Mouse (Mus musculus) small intestine, adult 2 months (tissue): ENCODE data around the gene Aff1.

Source experiments
- CTCF ChIP-seq: fragments of 200-500 bp; IDR thresholded peaks from 2 replicates; pipeline ENCODE4 v1.5.1; 2012; ENCODE audit warnings: low read depth, mild to moderate bottlenecking, control low read depth, inconsistent platforms, low read length, moderate library complexity, mixed read lengths; ENCODE audit not compliant: insufficient replicate concordance, insufficient read length; ENCODE audit errors: extremely low read depth
- POLR2A ChIP-seq: fragments of 200-500 bp; IDR thresholded peaks from 2 replicates; pipeline ENCODE4 v1.6.1; 2012; ENCODE audit warnings: low read depth, mild to moderate bottlenecking, control low read depth, inconsistent platforms, low read length, moderate library complexity

DNA sequence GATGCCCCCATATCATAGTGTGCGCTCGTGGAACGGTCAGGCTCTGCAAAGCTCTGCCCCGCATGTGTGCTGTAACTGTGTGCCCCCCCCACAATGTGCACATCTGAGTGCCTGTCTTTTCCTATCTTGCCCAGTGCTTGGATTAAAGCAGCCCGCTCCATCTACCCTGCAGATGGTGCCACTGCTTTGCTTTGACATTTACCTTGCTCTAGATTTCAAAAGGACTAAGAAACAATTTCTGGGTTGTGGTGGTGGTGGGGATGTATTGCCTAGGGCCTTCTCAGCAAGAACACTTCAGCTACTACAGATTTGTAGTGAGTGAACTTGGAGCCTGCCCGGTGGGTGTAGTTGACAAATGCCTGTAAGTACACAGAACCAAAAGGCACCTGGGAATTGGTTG, 88.7 kb downstream of the Aff1 start:
- TF ChIP-seq CTCF (no peak), POLR2A (no peak)
